Mouse (Mus musculus): Measurements from ENCODE around the gene Gabarap. TPM values are rescaled to one million over a fixed set of nuclear protein-coding genes. Genes with fewer than 3 reads are reported as not detected.
"Not testable (repeated sequence)": the region's sequence is repeated elsewhere in the genome, so short reads cannot be mapped to it uniquely, and the experiment has no call there.

Gene Gabarap
- total RNA-seq, 1 experiment from 2014 or later, result 344 TPM

- peak; percentile 33 for DNase-seq
These were observed 7.9 kb downstream of the Gabarap start for GRCm38 (mm10) chr11:69998567-69999491.

GRCm38 (mm10) chr11:69999666-70000065 is 8.7 kb downstream of the Gabarap start:
- no peak for DNase-seq

- peak; percentile 96 for DNase-seq
These were observed 9.5 kb downstream of the Gabarap start, which contains the start of gene Dvl2 for GRCm38 (mm10) chr11:70000396-70000898. Gene Dvl2 (plus strand): TSS chr11:70000595.

GRCm38 (mm10) chr11:70001159-70001558 is 10.2 kb downstream of the Gabarap start:
- peak; percentile 4 for DNase-seq

GRCm38 (mm10) chr11:70001865-70002264 is 10.9 kb downstream of the Gabarap start:
- peak; percentile 76 for DNase-seq

GRCm38 (mm10) chr11:70002471-70002870 is 11.5 kb downstream of the Gabarap start:
- no peak for DNase-seq

GRCm38 (mm10) chr11:70005521-70005920 is 14.6 kb downstream of the Gabarap start:
- DNase-seq, result peak; percentile 42

- no peak for DNase-seq
These were observed 19.1 kb downstream of the Gabarap start for GRCm38 (mm10) chr11:70010033-70010432.

- DNase-seq, result no peak
These were observed 19.6 kb downstream of the Gabarap start for GRCm38 (mm10) chr11:70010548-70010947.

GRCm38 (mm10) chr11:70010961-70011360 is 20.0 kb downstream of the Gabarap start:
- no peak for DNase-seq

GRCm38 (mm10) chr11:70012931-70013330 is 22.0 kb downstream of the Gabarap start:
- no peak for DNase-seq

- peak; percentile 47 for DNase-seq
These were observed 22.5 kb downstream of the Gabarap start for GRCm38 (mm10) chr11:70013408-70013807.

GRCm38 (mm10) chr11:70014051-70014450 is 23.1 kb downstream of the Gabarap start:
- DNase-seq, result peak; percentile 3

- DNase-seq, result peak; percentile 94
These were observed 24.1 kb downstream of the Gabarap start, which contains the start of gene Acadvl for GRCm38 (mm10) chr11:70014880-70015558. Gene Acadvl (minus strand): TSS chr11:70015411.

GRCm38 (mm10) chr11:70015677-70016076 is 24.7 kb downstream of the Gabarap start:
- DNase-seq, result no peak

GRCm38 (mm10) chr11:70016177-70016576 is 25.2 kb downstream of the Gabarap start:
- not testable (repeated sequence) for DNase-seq

GRCm38 (mm10) chr11:70016669-70017068 is 25.7 kb downstream of the Gabarap start, which contains the start of gene Dlg4:
Gene Dlg4 (plus strand): TSS chr11:70016942.
- peak; percentile 2 for DNase-seq

GRCm38 (mm10) chr11:70017199-70017767 is 26.3 kb downstream of the Gabarap start:
- peak; percentile 9 for DNase-seq

GRCm38 (mm10) chr11:70018131-70018990 is 27.4 kb downstream of the Gabarap start:
- DNase-seq, result peak; percentile 74

GRCm38 (mm10) chr11:70019495-70020021 is 28.6 kb downstream of the Gabarap start:
- no peak for DNase-seq

- peak; percentile 13 for DNase-seq
These were observed 29.2 kb downstream of the Gabarap start for GRCm38 (mm10) chr11:70020022-70020631.
